Mouse (Mus musculus): ENCODE measurements around the gene Tmem120b.

Gene Tmem120b

DNA sequence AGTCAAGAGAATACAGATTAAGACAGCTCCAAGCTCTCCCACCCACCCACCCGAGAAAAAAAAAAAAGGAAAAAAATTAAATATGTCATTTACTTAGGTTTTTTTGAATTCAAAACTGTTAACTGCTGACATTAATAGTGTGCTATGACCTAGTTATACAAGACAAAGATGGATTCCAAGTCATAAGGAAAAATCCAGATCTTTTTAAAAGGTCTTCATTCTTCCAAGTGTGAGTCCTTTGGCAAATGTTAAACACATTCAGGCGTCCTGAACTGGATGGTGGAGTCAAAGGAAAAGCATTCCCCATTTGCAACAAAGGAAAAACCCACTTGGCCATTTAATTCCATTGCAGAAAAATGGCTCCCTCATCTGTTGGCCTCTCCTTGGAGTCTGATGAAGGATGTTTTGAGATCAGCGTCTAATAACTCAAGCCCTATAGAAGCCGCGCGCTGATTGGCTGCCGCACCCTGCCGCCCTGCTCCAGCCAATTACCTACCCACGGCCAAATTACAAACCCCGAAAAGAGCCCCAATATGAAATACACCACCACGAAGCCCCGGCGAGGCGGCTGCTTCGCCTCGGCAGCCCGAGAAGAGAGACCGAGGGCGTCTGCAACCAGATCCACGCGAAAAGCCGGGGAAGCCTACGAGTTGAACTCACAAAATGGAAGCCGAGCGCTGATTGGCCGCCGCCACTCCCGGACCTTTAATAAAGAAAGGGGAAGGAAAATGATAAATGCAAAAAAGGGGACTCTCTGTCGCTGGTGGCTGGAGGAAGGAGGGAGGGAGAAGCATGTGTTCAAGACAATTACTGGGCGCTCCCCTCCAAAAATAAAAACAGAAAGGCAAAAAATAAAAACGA lies 72.7 kb downstream of the Tmem120b start:
- peak; percentile 94 for DNase-seq (ENCODE audit: low spot score)

DNA sequence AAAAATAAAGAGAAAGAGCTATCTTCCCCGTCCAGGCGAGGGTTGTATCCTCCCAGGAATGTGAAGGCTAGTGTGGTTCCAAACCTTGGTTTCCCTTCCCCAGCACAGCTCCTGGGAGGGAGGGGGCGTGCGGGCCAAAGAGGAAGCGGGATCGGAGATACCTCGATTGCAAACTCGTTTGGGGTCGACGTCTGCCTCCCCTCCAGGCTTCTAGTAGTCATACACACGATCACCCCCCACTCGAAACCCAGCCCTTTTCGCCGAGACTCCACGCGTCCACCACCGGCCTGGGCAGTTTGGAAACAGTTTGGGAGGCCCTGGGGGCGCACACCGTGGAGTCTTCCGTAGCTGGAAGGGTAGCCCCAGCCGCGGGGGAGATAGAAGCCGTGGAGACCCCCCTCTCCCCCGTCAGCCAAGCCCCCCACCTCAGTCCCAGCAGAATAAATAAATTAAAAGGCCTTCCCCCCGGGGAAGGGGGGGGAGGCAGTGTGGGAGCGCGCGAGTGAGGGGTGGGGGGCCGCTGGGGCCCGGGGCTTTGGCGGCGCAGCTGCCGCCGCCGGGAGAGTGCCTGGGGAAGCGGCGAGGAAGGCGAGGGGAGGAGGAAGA lies 73.4 kb downstream of the Tmem120b start:
- DNase-seq (ENCODE audit: low spot score), result no peak

DNA sequence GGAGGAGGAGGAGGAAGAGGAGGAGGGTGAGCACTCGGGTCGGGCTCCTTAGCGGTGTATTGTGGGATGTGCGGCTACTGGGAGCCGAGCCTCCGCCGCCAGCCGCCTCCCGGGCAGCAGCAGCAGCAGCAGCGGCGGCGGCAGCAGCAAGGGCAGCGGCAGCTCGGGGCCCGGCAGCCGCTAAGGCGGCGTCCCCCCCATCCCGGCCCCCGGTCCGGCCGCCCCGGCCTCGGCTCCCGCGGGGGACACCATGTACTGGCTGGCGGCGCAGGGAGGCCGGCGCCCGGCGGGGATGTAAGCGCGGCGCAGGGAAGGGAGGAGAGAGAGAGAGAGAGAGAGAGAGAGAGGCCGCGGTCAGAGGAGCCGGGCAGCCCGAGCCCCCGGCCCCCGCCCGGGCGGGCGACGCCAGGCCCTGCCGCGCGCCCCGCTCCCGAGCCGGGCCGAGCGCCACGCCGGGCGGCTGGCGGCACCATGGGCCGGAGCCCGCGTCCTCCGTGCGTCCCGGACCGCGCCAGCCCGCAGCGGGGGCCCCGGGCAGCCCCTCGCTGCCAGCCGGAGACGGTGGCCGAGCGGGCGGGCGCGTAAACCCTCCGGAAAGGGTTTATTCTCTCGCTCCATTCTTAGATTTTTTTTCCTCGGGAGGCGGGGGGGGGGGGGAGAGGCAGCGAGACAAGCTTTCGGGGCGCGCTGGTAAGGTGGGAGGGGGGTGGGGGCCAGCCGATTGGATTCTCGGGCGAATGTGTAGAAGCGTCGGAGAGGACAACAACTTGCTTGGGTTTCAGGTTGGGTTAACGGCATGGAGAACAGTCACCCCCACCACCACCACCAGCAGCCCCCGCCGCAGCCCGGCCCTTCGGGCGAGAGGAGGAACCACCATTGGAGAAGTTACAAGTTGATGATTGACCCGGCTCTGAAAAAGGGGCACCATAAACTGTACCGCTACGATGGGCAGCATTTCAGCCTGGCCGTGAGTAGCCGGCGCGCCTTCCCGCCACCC lies 74.2 kb downstream of the Tmem120b start, which contains the start of gene Setd1b:
Gene Setd1b (plus strand): TSS at position 33 of the 997 bp plus-strand sequence.
- no peak for DNase-seq (ENCODE audit: low spot score)

DNA sequence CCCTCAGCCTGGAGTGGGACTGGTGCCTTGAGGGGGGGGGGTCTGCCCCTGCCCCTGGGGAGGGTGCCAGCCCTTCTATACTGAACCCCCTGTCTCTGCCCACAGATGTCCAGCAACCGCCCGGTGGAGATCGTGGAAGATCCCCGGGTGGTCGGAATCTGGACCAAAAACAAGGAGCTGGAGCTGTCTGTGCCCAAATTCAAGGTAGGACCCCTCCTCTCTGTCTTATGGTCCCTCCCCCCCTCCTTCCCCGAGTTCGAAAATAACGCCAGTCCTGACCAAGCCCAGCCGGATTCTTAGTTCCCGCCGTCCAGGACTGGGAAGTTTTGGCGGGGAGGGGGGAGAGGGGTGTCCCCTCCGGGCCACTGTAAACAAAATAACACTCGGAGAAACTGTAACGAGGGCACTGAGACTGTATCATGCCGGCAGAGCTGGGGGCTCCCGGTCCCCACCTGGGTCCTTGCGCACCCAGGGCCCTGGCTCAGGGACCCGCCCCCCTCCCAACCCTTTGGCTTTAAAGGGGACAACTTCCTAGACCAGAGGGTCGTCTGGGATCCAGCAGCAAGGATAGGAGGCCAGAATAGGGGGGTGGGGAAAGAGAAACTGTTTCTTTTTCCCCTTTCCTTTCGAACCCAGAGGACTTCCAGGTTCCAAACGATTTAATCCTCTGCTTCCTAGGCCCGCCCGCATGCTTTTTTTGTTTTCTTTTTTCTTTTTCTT lies 75.2 kb downstream of the Tmem120b start:
- no peak for DNase-seq (ENCODE audit: low spot score)

DNA sequence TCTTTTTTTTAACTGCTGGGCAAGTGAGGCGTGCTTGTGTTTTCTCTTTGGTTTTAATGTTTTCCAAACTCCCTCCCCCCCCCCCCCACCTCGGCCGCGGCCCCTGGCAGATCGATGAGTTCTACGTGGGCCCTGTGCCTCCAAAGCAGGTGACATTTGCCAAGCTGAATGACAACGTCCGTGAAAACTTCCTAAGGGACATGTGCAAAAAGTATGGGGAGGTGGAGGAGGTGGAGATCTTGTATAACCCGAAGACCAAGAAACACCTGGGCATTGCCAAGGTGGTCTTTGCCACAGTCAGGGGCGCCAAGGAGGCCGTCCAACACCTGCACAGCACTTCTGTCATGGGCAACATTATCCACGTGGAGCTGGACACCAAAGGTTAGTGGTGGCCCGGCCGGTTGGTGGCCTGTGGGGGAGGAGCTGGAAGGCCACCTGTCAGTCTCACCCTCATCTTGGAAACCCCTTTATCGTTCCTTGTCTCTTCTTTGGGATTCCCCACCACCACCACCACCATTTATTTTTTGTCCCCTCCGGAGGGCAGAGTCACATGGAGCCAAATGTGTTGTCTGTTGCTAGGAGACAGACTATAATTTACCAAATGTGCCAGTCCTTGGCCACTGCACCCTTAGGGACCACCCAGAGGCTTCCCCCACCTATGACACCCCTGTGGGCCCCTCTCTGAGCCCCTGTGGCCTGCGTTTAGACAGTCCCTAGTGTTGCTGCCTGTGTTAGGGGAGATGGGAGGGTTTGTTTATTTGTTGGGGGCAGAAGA lies 75.9 kb downstream of the Tmem120b start:
- DNase-seq (ENCODE audit: low spot score), result no peak

DNA sequence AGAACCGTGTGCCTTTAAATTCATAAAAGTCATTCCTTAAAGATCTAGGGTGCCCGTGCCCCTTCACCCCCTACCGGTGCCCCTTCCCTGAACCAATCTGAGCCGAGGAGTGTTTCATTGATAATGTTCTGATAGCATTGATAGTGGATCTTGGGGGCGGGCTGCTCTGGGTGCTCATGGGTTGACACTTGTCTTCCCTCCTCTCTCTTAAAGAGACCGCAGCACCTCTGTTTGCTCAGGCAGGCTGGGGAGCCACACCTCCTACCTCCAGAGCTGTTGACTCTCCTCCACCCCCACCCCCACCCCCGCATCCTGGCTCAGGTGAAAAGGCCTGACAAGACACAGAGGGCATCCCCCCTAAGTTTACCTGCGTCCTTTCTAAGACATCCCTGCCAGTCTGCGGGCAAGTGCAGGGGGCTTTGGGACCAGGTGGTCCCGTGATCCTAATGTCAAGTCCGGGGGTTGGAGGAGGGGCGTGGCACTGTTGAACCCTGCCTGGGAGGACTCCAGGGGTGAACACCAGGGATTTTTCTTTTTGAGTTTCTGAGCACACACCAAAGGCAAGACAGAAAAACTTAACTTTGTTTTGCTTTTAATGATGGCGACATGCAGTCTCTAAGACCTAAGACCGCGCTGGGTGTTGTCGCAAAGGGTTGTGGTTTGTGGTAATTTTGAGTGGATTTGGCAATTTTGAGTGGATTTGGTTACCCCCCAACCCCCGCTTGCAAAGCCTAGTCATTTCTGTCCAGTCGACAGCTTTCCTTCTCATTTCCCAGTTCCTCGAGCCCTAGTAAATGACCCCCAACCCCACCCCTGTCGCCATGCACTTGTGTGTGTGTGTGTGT lies 76.8 kb downstream of the Tmem120b start:
- no peak for DNase-seq (ENCODE audit: low spot score)

DNA sequence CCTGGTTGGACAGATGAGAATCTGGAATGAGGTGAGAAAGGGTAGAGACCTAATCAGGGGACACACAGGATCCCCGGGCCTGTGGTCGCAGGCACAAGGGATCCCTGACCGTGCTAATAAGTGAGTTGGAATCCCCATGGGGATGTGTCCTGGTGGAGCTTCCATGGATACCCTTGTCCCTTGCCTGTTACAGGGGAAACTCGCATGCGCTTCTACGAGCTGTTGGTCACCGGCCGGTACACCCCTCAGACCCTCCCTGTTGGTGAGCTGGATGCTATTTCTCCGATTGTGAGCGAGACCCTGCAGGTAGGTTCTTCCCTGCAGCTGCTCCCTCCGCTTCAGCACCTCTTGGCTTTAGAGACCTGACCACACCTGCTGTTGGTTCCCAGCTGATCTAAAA lies 78.1 kb downstream of the Tmem120b start:
- no peak for DNase-seq (ENCODE audit: low spot score)

DNA sequence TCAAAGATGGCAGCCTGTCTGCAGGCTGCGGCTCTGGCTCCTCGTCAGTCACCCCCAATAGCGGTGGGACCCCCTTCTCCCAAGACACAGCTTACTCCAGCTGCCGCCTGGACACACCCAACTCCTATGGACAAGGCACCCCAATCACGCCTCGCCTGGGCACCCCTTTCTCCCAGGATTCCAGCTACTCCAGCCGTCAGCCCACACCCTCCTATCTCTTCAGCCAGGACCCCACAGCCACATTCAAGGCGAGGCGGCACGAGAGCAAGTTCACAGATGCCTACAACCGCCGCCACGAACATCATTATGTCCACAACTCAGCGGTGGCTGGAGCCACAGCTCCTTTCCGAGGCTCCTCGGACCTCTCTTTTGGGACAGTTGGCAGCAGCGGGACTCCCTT lies 79.4 kb downstream of the Tmem120b start:
- DNase-seq (ENCODE audit: low spot score), result no peak

DNA sequence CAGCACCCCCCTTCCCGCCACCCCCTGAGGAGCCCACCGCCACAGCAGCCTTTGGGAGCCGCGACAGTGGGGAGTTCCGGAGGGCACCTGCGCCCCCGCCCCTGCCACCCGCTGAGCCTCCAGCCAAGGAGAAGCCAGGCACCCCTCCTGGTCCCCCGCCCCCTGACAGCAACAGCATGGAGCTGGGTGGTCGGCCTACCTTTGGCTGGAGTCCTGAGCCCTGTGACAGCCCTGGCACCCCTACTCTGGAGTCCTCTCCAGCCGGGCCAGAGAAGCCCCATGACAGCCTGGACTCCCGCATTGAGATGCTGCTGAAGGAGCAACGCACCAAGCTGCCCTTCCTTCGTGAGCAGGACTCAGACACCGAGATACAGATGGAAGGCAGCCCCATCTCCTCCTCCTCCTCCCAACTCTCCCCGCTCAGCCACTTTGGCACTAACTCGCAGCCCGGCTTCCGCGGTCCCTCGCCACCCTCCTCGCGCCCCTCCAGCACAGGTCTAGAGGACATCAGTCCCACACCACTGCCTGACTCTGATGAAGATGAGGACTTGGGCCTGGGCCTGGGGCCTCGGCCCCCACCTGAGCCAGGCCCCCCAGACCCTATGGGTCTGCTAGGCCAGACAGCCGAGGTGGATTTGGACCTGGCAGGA lies 80.0 kb downstream of the Tmem120b start:
- DNase-seq (ENCODE audit: low spot score), result no peak

DNA sequence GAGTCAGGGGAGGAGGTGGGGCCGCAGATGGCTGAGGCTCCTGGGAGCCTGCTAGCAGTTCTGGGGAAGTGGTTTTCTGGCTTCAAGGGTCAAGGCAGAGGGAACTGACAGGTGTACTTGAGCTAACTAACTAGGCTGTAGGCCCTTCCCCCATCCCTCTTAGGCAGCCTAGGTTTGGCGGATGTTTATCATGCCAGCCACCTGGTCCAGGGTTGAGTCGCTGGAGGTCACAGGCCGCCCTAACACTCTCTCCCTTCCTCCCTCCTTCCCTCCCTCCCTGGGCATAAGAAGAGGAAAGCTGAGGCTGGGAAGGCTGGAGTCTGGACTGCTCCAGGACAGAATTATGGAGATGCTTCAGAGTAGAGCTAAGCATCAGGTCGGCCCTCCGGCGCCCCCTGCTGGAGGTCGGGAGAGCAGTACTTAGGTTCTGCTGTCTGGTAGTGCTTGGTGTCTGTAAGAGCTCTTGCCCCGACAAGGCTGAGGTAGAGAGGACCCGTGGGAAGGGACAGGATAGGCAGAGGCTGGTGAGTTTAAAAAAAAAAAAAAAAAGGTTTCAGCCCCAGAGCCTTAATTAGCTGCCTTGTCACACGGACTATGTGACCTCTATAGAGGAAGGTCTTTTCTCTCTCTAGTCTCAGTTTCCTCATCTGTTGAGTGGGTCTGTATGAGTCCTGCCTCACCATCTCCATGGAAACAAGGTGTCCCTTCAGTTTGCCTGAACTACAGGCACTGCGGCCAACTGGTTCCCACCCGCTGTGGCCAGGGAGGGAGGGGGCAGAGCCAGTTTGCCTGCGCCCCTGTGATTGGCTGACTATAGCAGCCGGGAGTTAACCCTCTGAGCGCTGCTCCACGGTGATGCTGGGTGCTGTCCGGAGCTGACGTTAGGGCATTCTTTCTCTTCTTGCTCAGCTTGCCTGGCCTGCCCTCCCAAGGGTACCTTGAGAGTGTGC lies 81.5 kb downstream of the Tmem120b start:
- peak; percentile 88 for DNase-seq (ENCODE audit: low spot score)

DNA sequence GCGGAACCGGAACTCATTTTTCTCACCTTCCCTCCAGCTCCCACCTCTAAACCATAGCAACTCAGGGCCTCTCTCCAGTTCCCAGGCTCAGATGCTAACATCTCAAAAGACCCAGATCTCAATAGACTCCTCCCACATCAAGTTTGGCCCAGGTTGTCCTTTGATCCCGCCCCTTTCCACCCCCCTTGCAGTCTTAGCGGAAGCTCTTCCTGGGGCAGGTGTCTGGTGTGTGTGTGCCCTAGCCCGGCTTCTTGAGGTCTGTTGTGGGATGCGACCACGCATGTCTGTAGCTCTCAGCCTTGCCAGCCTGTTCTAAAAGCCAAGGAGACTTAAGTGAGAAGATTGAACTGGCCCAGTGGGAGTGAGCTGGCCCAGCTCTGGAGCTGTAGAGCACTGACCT lies 82.4 kb downstream of the Tmem120b start:
- no peak for DNase-seq (ENCODE audit: low spot score)

DNA sequence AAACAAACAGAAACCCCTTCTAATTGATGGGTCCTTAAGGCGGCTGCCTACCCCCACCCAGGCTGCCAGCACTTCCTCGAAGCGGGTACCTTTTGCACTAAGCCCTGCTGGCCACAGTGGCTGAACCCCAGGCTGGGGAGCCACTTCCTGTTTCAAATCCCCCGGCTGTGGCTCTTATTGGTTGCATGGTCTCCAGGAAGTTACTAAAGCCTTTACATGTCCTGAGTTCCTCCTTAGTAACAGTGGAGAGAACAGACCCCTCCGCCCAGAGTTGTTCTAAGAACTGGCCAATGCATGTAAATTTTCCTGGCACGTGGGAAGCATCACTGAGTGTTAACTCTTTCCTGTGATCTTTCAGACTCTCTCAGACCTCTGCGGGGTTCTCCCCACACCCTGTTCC lies 82.9 kb downstream of the Tmem120b start:
- DNase-seq (ENCODE audit: low spot score), result no peak

DNA sequence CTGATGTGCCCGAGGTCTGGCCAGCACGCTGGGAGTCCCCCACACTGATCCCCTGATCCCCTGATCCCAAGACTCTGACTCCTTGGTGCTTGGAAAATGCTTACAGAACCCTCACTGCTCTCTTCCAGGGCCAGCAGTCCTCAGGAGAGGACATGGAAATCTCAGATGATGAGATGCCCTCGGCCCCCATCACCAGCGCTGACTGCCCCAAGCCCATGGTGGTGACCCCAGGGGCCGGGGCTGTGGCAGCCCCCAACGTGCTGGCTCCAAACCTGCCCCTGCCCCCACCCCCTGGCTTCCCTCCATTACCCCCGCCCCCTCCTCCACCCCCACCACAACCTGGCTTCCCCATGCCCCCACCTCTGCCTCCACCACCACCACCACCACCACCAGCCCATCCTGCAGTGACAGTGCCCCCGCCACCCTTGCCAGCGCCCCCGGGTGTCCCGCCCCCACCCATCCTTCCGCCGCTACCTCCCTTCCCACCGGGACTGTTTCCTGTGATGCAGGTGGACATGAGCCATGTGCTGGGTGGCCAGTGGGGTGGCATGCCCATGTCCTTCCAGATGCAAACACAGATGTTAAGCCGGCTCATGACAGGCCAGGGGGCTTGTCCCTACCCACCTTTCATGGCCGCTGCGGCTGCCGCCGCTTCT lies 83.6 kb downstream of the Tmem120b start:
- DNase-seq (ENCODE audit: low spot score), result no peak

DNA sequence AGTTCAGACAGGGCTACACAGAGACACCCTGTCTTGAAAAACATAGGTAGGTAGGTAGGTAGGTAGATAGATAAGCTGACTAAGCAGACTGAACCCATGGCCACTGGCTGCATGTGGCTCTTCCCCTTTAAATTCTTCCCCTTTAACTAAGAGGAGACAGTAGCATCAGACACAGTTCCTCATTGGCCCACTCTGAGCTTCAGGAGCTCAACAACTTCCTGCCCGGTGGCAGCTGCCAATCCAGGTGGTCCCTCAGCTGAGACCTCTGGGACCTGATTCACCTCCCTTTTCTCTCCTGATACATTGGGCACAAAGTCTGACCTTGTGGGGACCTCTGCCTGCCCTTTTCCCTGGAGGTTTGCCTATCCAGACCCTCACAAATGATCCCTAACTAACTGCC lies 84.7 kb downstream of the Tmem120b start:
- no peak for DNase-seq (ENCODE audit: low spot score)

DNA sequence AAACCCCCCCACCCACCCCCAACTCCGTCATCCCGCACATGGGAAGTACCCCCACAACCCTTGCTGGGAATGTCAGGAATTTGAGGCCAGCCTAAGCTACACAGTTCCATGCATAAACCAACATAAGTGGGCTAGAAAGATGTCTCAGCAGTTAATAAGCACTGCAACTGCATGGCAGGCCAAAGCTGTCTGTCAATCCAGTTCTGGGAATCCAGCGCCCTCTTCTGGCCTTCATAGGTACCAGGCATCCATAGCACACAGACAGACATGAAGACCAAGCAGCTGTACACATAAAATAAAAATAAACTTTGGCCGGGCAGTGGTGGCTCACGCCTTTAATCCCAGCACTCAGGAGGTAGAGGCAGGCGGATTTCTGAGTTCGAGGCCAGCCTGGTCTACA lies 87.2 kb downstream of the Tmem120b start:
- peak; percentile 78 for DNase-seq (ENCODE audit: low spot score)

DNA sequence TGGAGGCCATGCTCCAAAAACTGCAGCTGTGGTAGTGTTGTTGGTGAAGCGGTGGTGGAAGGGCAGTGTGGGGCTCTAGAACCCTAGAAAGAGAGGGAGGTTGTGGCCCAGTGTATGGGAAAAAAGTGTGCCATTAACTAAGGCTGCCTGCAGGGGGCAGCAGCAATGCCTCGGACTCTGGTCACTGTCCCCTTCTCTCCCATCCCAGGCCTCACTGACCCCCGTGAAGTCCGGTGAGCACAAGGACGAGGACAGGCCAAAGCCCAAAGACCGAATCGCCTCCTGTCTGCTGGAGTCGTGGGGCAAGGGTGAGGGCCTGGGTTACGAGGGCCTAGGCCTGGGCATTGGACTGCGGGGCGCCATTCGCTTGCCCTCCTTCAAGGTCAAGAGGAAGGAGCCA lies 88.5 kb downstream of the Tmem120b start:
- no peak for DNase-seq (ENCODE audit: low spot score)

DNA sequence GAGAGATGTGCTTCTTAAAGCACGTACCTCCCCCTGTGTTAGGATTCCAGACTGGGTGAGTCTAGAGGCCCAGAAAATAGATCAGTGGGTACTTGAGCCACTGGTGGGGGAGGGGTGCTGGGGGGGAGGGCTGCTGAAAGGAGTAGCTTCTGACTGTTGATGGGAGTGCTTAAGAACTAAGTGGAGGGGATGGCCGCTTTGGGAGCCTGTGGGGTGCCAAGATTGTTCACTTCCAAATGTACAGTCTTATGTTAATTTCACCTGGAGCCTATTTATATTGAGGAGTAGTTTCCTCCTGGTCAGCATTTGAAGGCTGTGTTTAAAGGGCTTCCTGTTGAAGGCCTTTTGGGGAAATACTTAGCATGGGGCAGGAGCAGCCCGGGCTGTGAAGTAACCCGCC lies 89.8 kb downstream of the Tmem120b start:
- DNase-seq (ENCODE audit: low spot score), result no peak

DNA sequence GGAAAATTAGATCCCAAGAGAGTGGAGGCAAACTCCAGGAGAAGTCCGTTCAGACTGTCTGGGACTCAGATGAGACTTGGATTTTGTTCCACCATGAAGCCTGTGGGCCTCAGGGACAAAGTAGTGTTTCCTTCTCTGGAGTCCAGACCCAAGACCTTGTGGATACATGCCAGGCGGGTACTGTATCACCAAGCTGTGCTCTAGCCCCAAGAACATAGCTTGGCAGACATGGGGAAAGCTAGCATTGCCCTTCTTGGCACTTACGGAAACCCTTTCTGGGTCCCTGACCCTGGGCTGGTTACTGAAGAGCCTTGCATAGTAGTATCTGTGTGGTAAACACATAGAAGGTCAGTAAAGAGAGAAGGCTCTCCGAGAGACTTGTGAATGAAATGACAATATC lies 91.2 kb downstream of the Tmem120b start:
- no peak for DNase-seq (ENCODE audit: low spot score)
